Mouse (Mus musculus) ES-E14 (cell line): ENCODE data around the gene AC131692.1. TPM values are rescaled to one million over a fixed set of nuclear protein-coding genes. Genes with fewer than 3 reads are reported as not detected.

Experiments used
- DNase-seq: peaks from one replicate; pipeline ENCODE4 v3.0.0-alpha.2; 2013; ENCODE audit warnings: low read depth, low spot score
- H3K27ac ChIP-seq: 2 replicates; pipeline ENCODE4 v1.5.1; 2012; ENCODE audit warnings: low read depth, mild to moderate bottlenecking, low read length, moderate library complexity, mixed read lengths; ENCODE audit not compliant: poor library complexity, insufficient read depth, severe bottlenecking
- H3K36me3 ChIP-seq: 2 replicates; pipeline ENCODE4 v1.6.1; 2012; ENCODE audit warnings: mild to moderate bottlenecking, low read length, moderate library complexity, mixed read lengths; ENCODE audit not compliant: control insufficient read depth, poor library complexity, insufficient read depth, severe bottlenecking
- H3K4me1 ChIP-seq, 2 experiments: fragments of 150-350 bp in 1 of 2; sonication (generic) in 1 of 2; 2 replicates each; pipeline ENCODE4 v1.6.1; 2012; ENCODE audit warnings: low read length in 2 of 2, mild to moderate bottlenecking in 1 of 2, mixed read lengths in 1 of 2; ENCODE audit not compliant: control insufficient read depth in 2 of 2, insufficient read depth in 2 of 2, poor library complexity in 1 of 2
- H3K4me3 ChIP-seq, 2 experiments: fragments of 150-350 bp in 1 of 2; sonication (generic) in 1 of 2; 2 replicates each; pipeline ENCODE4 v1.5.1; 2012; ENCODE audit warnings: low read length in 2 of 2, low read depth in 1 of 2, mild to moderate bottlenecking in 1 of 2, mixed read lengths in 1 of 2; ENCODE audit not compliant: insufficient read depth in 1 of 2, poor library complexity in 1 of 2, severe bottlenecking in 1 of 2
- H3K9ac ChIP-seq: 2 replicates; pipeline ENCODE4 v1.6.1; 2012; ENCODE audit warnings: low read depth, mild to moderate bottlenecking, low read length, mixed read lengths; ENCODE audit not compliant: poor library complexity, insufficient read depth, severe bottlenecking
- H3K9me3 ChIP-seq: fragments of 150-350 bp; sonication (generic); 2 replicates; pipeline ENCODE4 v1.6.1; 2012; ENCODE audit warnings: low read depth, mild to moderate bottlenecking, low read length; ENCODE audit not compliant: control insufficient read depth, insufficient read depth
- CHD2 ChIP-seq: IDR thresholded peaks from 2 replicates; pipeline ENCODE4 v1.6.1; 2014; ENCODE audit warnings: mild to moderate bottlenecking, low read depth, low read length, inconsistent platforms
- HCFC1 ChIP-seq: IDR thresholded peaks from 2 replicates; pipeline ENCODE4 v1.6.1; 2012; ENCODE audit warnings: low read length, inconsistent platforms, borderline replicate concordance; ENCODE audit not compliant: insufficient read depth
- MAFK ChIP-seq: IDR thresholded peaks from 2 replicates; pipeline ENCODE4 v1.6.1; 2014; ENCODE audit warnings: mild to moderate bottlenecking, low read depth, low read length, inconsistent platforms; ENCODE audit not compliant: insufficient read depth
- ZC3H11A ChIP-seq: IDR thresholded peaks from 2 replicates; pipeline ENCODE4 v1.6.1; 2012; ENCODE audit warnings: low read depth, mild to moderate bottlenecking, inconsistent platforms, low read length, borderline replicate concordance
- ZNF384 ChIP-seq: IDR thresholded peaks from 2 replicates; pipeline ENCODE4 v1.6.1; 2012; ENCODE audit warnings: low read depth, low read length, inconsistent platforms
- in situ Hi-C, 2 experiments: fragments of 600-800 bp; cut with MboI; formaldehyde crosslinking; loops; one replicate each; pipeline ENCODE4 v1.15.1; 2025; ENCODE audit warnings: low sequenced_read_pairs in 2 of 2, inconsistent platforms in 1 of 2; ENCODE audit not compliant: unreplicated experiment in 2 of 2
- total RNA-seq: library from RNA; depleted of rRNA; stranded (reverse); fragments of 300-350 nt; gene quantifications from 2 replicates; pipeline ENCODE4 v1.2.3, GENCODE M21; 2012

AC131692.1 gene
- total RNA-seq, 1 experiment = 3.4 TPM

- no peak for DNase-seq
- TF ChIP-seq MAFK (no peak), CHD2 (no peak), ZC3H11A (no peak), ZNF384 (no peak), HCFC1 (no peak)
- Histone ChIP-seq H3K4me1 (peaks cover 1 to 5% of the 10 kb centered on the region in 2 experiments; a peak in 1 of 4 replicates), H3K9ac (no peak within 1 kb of the TSS), H3K27ac (no peak within 1 kb of the TSS), H3K9me3 (no peaks in the 10 kb centered on the region), H3K4me3 (no peak within 1 kb of the TSS), H3K36me3 (peaks cover 18% of the 10 kb centered on the region)
- in situ Hi-C loops = no loop called here
Measured at GRCm38 (mm10) chr19:6079983-6080480, 14.2 kb upstream of the AC131692.1 start, which contains the start of gene Tmem262. Gene Tmem262, plus strand, starts transcription at chr19:6080033.

- no peak within 1 kb of the TSS for H3K4me3 ChIP-seq
- no peaks in the 10 kb centered on the region for H3K9me3 ChIP-seq
- no peak for DNase-seq
- in situ Hi-C loops = no loop called here
- TF ChIP-seq HCFC1 = no peak
- no peak within 1 kb of the TSS for H3K9ac ChIP-seq
- H3K27ac ChIP-seq = no peak within 1 kb of the TSS
- peaks cover 32% of the 10 kb centered on the region for H3K36me3 ChIP-seq
- peaks cover 5 to 9% of the 10 kb centered on the region in 2 experiments; a peak in 3 of 4 replicates for H3K4me1 ChIP-seq
Measured at GRCm38 (mm10) chr19:6082156-6082555, 12.1 kb upstream of the AC131692.1 start, which contains the start of gene Gm28374. Gene Gm28374, minus strand, starts transcription at chr19:6082256.

GRCm38 (mm10) chr19:6084478-6085248, 9.6 kb upstream of the AC131692.1 start, which contains the start of the genes Zfpl1 and Cdca5:
Gene Zfpl1, minus strand, starts transcription at chr19:6084956.
Gene Cdca5, plus strand, starts transcription at chr19:6084983.
- Histone ChIP-seq H3K4me3 (peak within 1 kb of the TSS; percentile 89 to 91), H3K27ac (peak within 1 kb of the TSS; percentile 96), H3K9ac (peak within 1 kb of the TSS; percentile 97), H3K36me3 (peaks cover 53% of the 10 kb centered on the region), H3K9me3 (no peaks in the 10 kb centered on the region), H3K4me1 (peaks cover 7 to 19% of the 10 kb centered on the region in 2 experiments; a peak in 3 of 4 replicates)
- in situ Hi-C loops = no loop called here
- DNase-seq = peak; percentile 96
- TF ChIP-seq MAFK = peak; percentile 48; the same call in 1 of the 2 replicates
- no peak for TF ChIP-seq ZNF384
- peak; percentile 67; the same call in 1 of the 2 replicates for TF ChIP-seq CHD2
- no peak for TF ChIP-seq ZC3H11A
- peak; percentile 94 for TF ChIP-seq HCFC1

GRCm38 (mm10) chr19:6085417-6085879, 8.8 kb upstream of the AC131692.1 start:
- DNase-seq = peak; percentile 93
- Histone ChIP-seq H3K27ac (peak overlapping the region; percentile 96), H3K4me3 (peak overlapping the region; percentile 89 to 91), H3K4me1 (peaks cover 7 to 20% of the 10 kb centered on the region in 2 experiments; a peak in 3 of 4 replicates), H3K9me3 (no peaks in the 10 kb centered on the region), H3K9ac (peak overlapping the region; percentile 97), H3K36me3 (peaks cover 58% of the 10 kb centered on the region)
- TF ChIP-seq ZNF384 = peak; percentile 100
- TF ChIP-seq ZC3H11A = no peak
- TF ChIP-seq CHD2 = peak; percentile 90
- TF ChIP-seq MAFK = no peak
- in situ Hi-C loops = no loop called here
